Comparison of ENCODE assay signal across 20 mouse cellular contexts in genomic region chr8:120180445-120180970, GRCm38 (mm10). TPM values are rescaled to one million over a fixed set of nuclear protein-coding genes. Genes with fewer than 3 reads are reported as not detected.
A peak's percentile ranks its signal among the peaks of the same experiment; 100 is the strongest.
DNase-seq lines count a peak whose midpoint lies in the region; ATAC-seq and TF ChIP-seq lines count a peak whose summit lies in the region.
"Had no signal": no experiment of that assay in that cellular context is flagged by ENCODE, and none has a peak within 500 bp of the region (broad histone marks: within the 10 kb centered on the region; RNA-seq: fewer than 3 reads in every experiment).

No protein-coding gene starts in this region.

- 27% methylated on average over 7 of the region's 7 CpGs for WGBS in hindbrain, embryonic 16.5 days
- WGBS in hindbrain, postnatal 0 days: 34% methylated on average over 7 of the region's 7 CpGs
- WGBS in neural tube, embryonic 13.5 days: 16% methylated on average over 7 of the region's 7 CpGs
- 50% methylated on average over 7 of the region's 7 CpGs for whole genome bisulfite sequencing in limb, embryonic 10.5 days

- no peak overlapping the region for H3K4me2 ChIP-seq in hindbrain, embryonic 16.5 days (ENCODE audit: low read length)
- no peak overlapping the region for H3K4me2 ChIP-seq in hindbrain, postnatal 0 days (ENCODE audit: low read depth, low read length)
- H3K4me2 ChIP-seq in neural tube, embryonic 13.5 days: no peak overlapping the region
- H3K4me2 ChIP-seq: hindbrain, embryonic 15.5 days; limb, embryonic 15.5 days; stomach, embryonic 15.5 days had no signal

- H3K9ac ChIP-seq in hindbrain, embryonic 16.5 days (ENCODE audit: low read depth, low read length): peak overlapping the region; percentile 22; the same call in 1 of the 2 replicates
- no peak overlapping the region for H3K9ac ChIP-seq in hindbrain, postnatal 0 days (replicated peaks; ENCODE audit: low read length)
- H3K9ac ChIP-seq in neural tube, embryonic 13.5 days: no peak overlapping the region
- H3K9ac ChIP-seq: hindbrain, embryonic 15.5 days; limb, embryonic 15.5 days; stomach, embryonic 15.5 days had no signal

- H3K4me3 ChIP-seq in hindbrain, embryonic 16.5 days (ENCODE audit: low read length): no peak overlapping the region
- no peak overlapping the region for H3K4me3 ChIP-seq in hindbrain, postnatal 0 days (ENCODE audit: low read length)
- H3K4me3 ChIP-seq in neural tube, embryonic 13.5 days: no peak overlapping the region
- no peak overlapping the region for H3K4me3 ChIP-seq in limb, embryonic 10.5 days
- H3K4me3 ChIP-seq: erythroblast, embryonic 14.5 days; heart, adult 2 months; hindbrain, embryonic 15.5 days; limb, embryonic 15.5 days; stomach, embryonic 15.5 days had no signal

- H3K9me3 ChIP-seq in hindbrain, embryonic 16.5 days (ENCODE audit: control insufficient read depth, low read length): no peaks in the 10 kb centered on the region
- no peaks in the 10 kb centered on the region for H3K9me3 ChIP-seq in hindbrain, postnatal 0 days (ENCODE audit: low read length)
- H3K9me3 ChIP-seq in neural tube, embryonic 13.5 days: no peaks in the 10 kb centered on the region
- H3K9me3 ChIP-seq in limb, embryonic 10.5 days (replicated peaks): no peaks in the 10 kb centered on the region
- H3K9me3 ChIP-seq: hindbrain, embryonic 15.5 days; limb, embryonic 15.5 days; stomach, embryonic 15.5 days had no signal

- DNase-seq in hindbrain, postnatal 0 days (ENCODE audit: low spot score): no peak
- DNase-seq in neural tube, embryonic 10.5 days (ENCODE audit: extremely low spot score, low spot score): no peak
- no peak for DNase-seq in limb, embryonic 10.5 days (ENCODE audit: low spot score)
- DNase-seq in layer of hippocampus, adult 8-10 months (ENCODE audit: low spot score in 2 of 2): no peak
- DNase-seq in thymus, postnatal 36 days: no peak
- DNase-seq: cerebellum, adult 8-10 months; gastrocnemius, postnatal 14 days; heart, adult 2 months; kidney, adult 2 months; kidney, postnatal 14 days; spleen, adult 18-20 months had no signal

- TF ChIP-seq CTCF in hindbrain, postnatal 0 days (IDR thresholded peaks at IDR 0.05; ENCODE audit: low read depth): no peak

- H3K27ac ChIP-seq in hindbrain, embryonic 16.5 days (ENCODE audit: low read depth, low read length): no peak overlapping the region
- no peak overlapping the region for H3K27ac ChIP-seq in hindbrain, postnatal 0 days
- H3K27ac ChIP-seq in neural tube, embryonic 13.5 days (replicated peaks): 0 out of 2 replicates have a peak overlapping the region, but pooled peaks have one; percentile 33
- H3K27ac ChIP-seq in limb, embryonic 10.5 days: peak overlapping the region; percentile 32
- H3K27ac ChIP-seq: heart, adult 2 months; hindbrain, embryonic 15.5 days; limb, embryonic 15.5 days; stomach, embryonic 15.5 days had no signal

- H3K27me3 ChIP-seq in hindbrain, embryonic 16.5 days (replicated peaks; ENCODE audit: control insufficient read depth, insufficient read depth, low read length): no peaks in the 10 kb centered on the region
- H3K27me3 ChIP-seq in hindbrain, postnatal 0 days (ENCODE audit: insufficient read depth, low read length): no peaks in the 10 kb centered on the region
- H3K27me3 ChIP-seq in neural tube, embryonic 13.5 days: no peaks in the 10 kb centered on the region
- peaks cover 32% of the 10 kb centered on the region for H3K27me3 ChIP-seq in limb, embryonic 10.5 days (ENCODE audit: low read depth, poor library complexity, severe bottlenecking)
- H3K27me3 ChIP-seq: hindbrain, embryonic 15.5 days; stomach, embryonic 15.5 days had no signal

- no peak for ATAC-seq in hindbrain, embryonic 16.5 days
- no peak for ATAC-seq in hindbrain, postnatal 0 days
- ATAC-seq in neural tube, embryonic 13.5 days (ENCODE audit: low read depth): no peak

- no peaks in the 10 kb centered on the region for H3K36me3 ChIP-seq in hindbrain, embryonic 16.5 days (ENCODE audit: control insufficient read depth, insufficient read depth, low read length)
- H3K36me3 ChIP-seq in hindbrain, postnatal 0 days (ENCODE audit: insufficient read depth, low read length): no peaks in the 10 kb centered on the region
- no peaks in the 10 kb centered on the region for H3K36me3 ChIP-seq in neural tube, embryonic 13.5 days
- H3K36me3 ChIP-seq in limb, embryonic 10.5 days: no peaks in the 10 kb centered on the region
- H3K36me3 ChIP-seq: hindbrain, embryonic 15.5 days; limb, embryonic 15.5 days; stomach, embryonic 15.5 days had no signal

- peaks cover 40% of the 10 kb centered on the region for H3K4me1 ChIP-seq in hindbrain, embryonic 16.5 days (ENCODE audit: control insufficient read depth, insufficient read depth, low read depth, low read length)
- peaks cover 31% of the 10 kb centered on the region for H3K4me1 ChIP-seq in hindbrain, postnatal 0 days (ENCODE audit: insufficient read depth, low read length)
- H3K4me1 ChIP-seq in neural tube, embryonic 13.5 days (replicated peaks): peaks cover 66% of the 10 kb centered on the region
- H3K4me1 ChIP-seq in limb, embryonic 10.5 days: peaks cover 69% of the 10 kb centered on the region

RNA-seq across cellular contexts. Expression of gene Fam92b, which starts 3.2 kb away (rescaled TPM):
- polyA plus RNA-seq in hindbrain, embryonic 16.5 days (2015; fragmentation: Nextera tagmentation; extraction: Ambion mirVana): 1.8 and 2.6 TPM in 2 replicates
- total RNA-seq in hindbrain, postnatal 0 days (2014; rRNA removed): 1.2 and 3.3 TPM in 2 replicates
- 1.6 and 2.0 TPM in 2 replicates for polyA plus RNA-seq in hindbrain, postnatal 0 days (2015; fragmentation: Nextera tagmentation; extraction: Ambion mirVana)
- polyA plus RNA-seq in neural tube, embryonic 13.5 days (2015; fragmentation: Nextera tagmentation; extraction: Ambion mirVana): 2.3 and 2.7 TPM in 2 replicates
- polyA plus RNA-seq in limb, embryonic 10.5 days (2016; fragmentation: Nextera tagmentation; extraction: Ambion mirVana): 0.16 TPM in 1 of 2 replicates, not detected in the other
- total RNA-seq in layer of hippocampus, adult 8-10 months (2022): 1 to 10 TPM in 1 of 4 experiments, under 1 TPM in 2, not detected in 1; 0.41 to 1.1 (median 0.43) TPM
- total RNA-seq: ES-E14; gastrocnemius, postnatal 14 days; heart, adult 2 months; monocyte, adult 5-6 weeks had no signal
- polyA plus RNA-seq: erythroblast, embryonic 14.5 days; kidney, adult 2 months; limb, embryonic 15.5 days; liver, embryonic 16.5 days had no signal

RNA-seq across cellular contexts. Expression of gene Gse1, which starts 47.7 kb away (rescaled TPM):
- 10.7 and 14.8 TPM in 2 replicates for polyA plus RNA-seq in hindbrain, embryonic 16.5 days (2015; fragmentation: Nextera tagmentation; extraction: Ambion mirVana)
- total RNA-seq in hindbrain, postnatal 0 days (2014; rRNA removed): 37.5 and 48.3 TPM in 2 replicates
- polyA plus RNA-seq in hindbrain, postnatal 0 days (2015; fragmentation: Nextera tagmentation; extraction: Ambion mirVana): 12.3 and 13.4 TPM in 2 replicates
- 17.0 and 17.1 TPM in 2 replicates for polyA plus RNA-seq in neural tube, embryonic 13.5 days (2015; fragmentation: Nextera tagmentation; extraction: Ambion mirVana)
- polyA plus RNA-seq in limb, embryonic 10.5 days (2016; fragmentation: Nextera tagmentation; extraction: Ambion mirVana): 6.7 and 8.1 TPM in 2 replicates
- 100 to 1,000 TPM; 114 to 136 (median 127) TPM for total RNA-seq in layer of hippocampus, adult 8-10 months (2022)

Comparison
In these comparisons a context has a peak if more than half of its experiments do, and no peak if none do; other contexts are left out.
1. H3K27ac ChIP-seq: peak in neural tube, embryonic 13.5 days (single experiment) and limb, embryonic 10.5 days (single experiment); none in hindbrain, embryonic 16.5 days (single experiment) and hindbrain, postnatal 0 days (single experiment).